Mouse (Mus musculus) lung, postnatal 25 days (tissue): Measurements from ENCODE around the gene Evi5.

Experiments
- DNase-seq: peaks from one replicate; pipeline ENCODE4 v3.0.0; 2022; ENCODE audit warnings: low spot score

Evi5 gene

GRCm38 (mm10) chr5:107869701-107870100, 5.2 kb downstream of the Evi5 start:
- DNase-seq, result no peak

DNA sequence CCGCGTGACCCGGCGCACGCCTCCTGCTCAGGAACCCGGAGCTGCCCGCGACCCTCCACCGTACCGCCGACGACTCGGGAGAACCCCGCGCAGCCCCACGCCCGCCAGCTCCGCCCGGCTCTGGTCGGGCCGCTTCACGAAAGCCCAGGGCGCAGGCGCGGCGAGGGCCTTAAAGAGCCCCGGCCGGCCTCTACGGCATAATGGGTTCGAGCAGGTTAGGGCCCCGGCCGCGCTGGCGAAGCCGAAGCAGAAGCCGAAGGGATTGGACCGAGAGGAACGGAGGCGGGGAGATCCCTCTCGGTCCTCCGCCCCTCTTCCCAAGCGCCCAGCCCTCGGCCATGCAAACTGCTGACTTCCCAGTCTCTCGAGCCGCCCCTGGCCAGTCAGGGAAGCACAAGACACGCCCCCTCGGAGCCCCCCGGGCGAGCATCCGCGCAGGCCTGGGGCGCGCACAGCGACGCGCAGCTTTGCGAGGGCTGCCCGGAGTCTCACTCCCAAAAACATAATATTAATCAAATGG, 5.9 kb downstream of the Evi5 start:
- peak; percentile 94 for DNase-seq

GRCm38 (mm10) chr5:107867970-107868904, 6.7 kb downstream of the Evi5 start:
- DNase-seq, result peak; percentile 64

GRCm38 (mm10) chr5:107866127-107867126, 8.5 kb downstream of the Evi5 start:
- peak; percentile 44 for DNase-seq

- DNase-seq, result no peak
Observed at GRCm38 (mm10) chr5:107863971-107864370, 10.9 kb downstream of the Evi5 start.

DNA sequence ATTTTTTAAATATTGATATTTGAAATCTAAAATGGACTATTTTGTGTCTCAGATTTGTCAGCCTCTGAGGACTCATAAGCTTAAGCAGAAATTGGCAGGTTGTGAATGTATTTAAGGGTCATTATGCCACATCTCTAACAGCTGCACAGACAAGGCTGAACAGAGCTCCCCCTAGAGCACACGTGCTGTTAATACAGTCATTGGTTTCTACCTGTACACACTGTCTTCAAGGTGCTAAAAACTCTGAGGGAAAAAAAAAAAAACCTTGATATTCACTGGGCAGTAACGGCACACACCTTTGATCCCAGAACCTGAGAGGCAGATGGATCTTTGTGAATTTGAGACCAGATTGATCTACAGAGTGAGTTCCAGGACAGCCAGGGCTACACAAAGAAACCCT, 15.9 kb downstream of the Evi5 start:
- no peak for DNase-seq

GRCm38 (mm10) chr5:107855546-107855945, 19.4 kb downstream of the Evi5 start:
- no peak for DNase-seq

DNA sequence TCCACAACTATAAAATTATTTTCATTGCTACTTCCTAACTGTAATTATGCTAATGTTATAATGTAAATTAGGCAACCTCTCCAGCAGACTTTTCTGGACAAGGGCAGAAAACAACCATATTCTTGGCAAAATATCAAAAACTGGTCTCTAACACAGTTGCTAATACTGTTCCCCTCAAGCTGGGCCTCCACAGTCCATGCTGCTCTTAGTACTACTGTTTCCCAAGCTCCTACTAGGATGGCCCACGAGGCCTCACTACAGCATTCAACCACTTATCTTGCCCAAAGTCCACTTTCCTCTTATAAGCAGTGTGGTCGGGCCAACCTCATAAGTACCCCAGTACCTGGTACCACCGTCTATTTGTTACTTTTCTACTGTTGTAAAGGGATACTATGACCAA, 20.4 kb downstream of the Evi5 start:
- no peak for DNase-seq

- peak; percentile 20 for DNase-seq
Observed at GRCm38 (mm10) chr5:107853807-107854206, 21.1 kb downstream of the Evi5 start.

GRCm38 (mm10) chr5:107848964-107849363, 25.9 kb downstream of the Evi5 start:
- no peak for DNase-seq

DNA sequence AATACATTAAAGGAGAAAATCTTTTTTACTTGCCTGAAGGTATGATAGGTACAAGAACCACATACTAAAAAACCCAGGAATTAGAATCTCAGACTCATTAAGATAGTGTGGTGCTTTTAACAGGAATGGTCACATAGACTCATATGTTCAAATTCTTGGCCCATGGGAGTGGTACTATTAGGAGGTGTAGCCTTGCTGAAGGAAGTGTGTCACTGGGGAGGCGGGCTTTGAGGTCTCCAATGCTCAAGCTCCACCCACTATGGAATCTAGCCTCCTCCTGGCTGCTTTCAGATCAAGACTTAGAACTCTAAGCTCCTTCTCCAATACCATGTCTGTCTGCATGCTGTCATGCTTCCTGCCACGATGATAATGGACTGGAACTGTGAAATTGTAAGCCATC, 27.1 kb downstream of the Evi5 start:
- DNase-seq, result no peak

GRCm38 (mm10) chr5:107847349-107847748, 27.6 kb downstream of the Evi5 start:
- DNase-seq, result no peak

- no peak for DNase-seq
Observed at GRCm38 (mm10) chr5:107840549-107841238, 34.2 kb downstream of the Evi5 start.

GRCm38 (mm10) chr5:107838891-107839644, 35.8 kb downstream of the Evi5 start:
- peak; percentile 18 for DNase-seq

- DNase-seq, result no peak
Observed at GRCm38 (mm10) chr5:107834287-107834686, 40.6 kb downstream of the Evi5 start.

GRCm38 (mm10) chr5:107831351-107831750, 43.6 kb downstream of the Evi5 start:
- DNase-seq, result no peak

DNA sequence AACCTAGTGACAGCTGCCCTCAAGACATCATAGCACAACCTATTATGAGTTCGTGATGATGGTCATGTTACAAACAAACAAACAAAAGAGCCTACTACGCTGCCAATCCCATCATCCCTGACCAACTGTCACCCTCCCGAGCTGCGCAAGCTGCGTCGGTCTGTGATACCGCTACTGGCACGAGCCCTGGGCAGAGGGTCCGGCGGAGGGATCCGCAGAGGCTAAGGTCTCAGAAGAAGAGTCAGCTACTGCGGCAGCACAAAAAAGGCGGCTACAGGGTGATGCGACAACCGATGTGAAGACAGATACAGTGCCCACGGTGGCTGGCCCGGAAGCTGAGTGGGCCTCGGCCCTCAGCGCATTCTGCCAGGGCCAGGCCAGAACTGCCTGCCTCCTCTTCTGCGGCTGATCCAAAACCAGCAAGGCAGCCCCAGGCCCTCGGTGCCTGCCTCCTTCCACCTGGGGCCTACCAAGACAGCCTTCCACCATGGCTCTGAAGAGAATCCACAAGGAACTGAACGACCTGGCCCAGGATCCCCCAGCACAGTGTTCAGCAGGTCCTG, 44.8 kb downstream of the Evi5 start, which contains the start of gene Ube2d2b:
Gene Ube2d2b (plus strand): TSS at position 102 of the 563 bp plus-strand sequence.
- no peak for DNase-seq

DNA sequence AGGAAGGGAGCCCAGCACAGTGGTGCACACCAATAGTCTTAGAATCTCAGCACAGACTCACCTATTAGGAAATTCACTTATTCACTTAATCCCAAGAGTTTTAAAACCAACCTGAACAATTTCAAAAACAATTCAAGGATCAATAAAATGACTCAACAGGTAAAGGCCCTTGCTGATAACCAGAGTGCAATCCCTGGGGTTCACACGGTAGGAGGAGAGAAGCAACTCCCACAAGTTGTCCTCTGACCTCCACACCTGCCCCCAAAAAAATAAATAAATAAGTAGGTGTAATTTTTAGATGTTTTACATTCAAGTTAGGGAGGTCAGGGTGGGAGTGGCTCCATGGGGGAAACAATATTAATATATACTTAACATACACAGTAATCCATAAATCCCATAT, 52.4 kb downstream of the Evi5 start:
- no peak for DNase-seq

DNA sequence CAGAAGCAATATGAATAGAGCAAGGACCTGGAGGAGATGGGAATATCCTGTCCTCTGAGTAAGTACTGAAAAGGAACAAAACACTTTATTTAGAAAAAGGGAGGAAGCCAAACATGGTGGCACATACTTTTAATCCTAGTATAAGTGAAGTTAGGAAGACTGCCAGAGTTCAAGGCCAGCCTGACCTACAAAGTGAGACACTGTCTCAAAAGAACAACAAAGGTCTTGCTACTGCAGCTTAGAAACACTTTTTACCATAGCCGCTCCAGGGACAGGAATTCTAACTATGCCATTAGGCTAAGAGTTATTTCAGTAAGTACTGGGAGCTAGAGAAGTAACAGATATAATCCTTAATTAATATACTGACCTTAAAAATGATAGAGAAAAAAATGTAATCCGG, 60.3 kb downstream of the Evi5 start:
- DNase-seq, result no peak

DNA sequence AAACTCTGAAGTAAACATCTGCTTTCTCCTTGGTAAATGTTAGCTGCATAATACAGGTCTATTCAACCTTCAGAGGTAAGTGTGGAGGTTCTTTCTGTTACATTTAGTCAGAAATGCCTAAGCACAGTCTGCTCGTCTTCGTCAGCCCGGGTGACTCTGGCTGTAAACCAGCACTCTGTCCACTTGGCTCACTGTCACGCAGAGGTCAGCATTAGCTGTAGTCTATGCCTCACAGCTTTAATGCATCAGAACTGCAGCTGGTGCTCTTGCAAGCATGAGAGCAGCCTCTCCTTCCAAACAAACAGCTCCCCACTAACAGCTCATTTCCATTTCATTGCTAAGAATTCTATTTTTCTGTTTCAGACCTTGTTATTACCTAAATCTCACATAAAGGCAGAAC, 67.4 kb downstream of the Evi5 start:
- DNase-seq, result peak; percentile 7

DNA sequence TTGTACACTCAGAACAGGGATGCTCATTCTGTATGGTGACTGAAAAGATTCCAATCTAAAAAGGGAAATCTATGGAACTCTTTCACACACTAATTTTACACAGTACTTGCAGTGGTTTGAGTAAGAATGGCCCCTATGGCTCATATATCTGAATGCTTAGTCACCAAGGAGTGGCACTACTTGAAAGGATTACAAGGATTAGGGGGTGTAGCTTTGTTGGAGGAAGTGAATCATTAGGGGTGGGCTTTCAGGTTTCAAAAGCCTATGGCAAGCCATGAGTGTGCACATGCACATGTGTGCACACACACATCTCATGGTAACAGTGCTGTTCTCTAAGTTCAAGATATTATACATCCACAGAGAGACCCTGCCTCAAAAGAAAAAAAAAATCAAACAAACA, 72.3 kb downstream of the Evi5 start:
- DNase-seq, result no peak
